In the genomic region with DNA sequence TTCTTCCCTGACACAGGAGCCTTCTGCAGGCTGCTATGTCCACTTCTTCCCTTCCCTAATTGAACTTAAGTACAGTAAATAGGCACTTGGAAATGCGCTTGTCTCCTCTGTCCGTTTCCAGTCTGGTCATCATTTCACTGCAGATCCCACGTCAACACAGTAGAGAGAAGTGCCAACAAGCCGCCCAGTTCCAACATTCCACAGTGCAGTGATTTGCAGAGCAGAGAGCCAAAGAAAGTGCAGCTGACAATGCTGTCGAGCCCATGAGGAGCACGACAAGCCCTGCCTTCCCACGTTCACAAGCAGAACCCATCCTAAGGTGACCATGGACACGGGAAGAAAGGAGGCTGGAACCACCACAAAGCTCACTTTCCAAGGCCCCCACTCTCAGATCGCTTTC, we compare ENCODE assay signal across 12 mouse cellular contexts. TPM values are rescaled to one million over a fixed set of nuclear protein-coding genes. Genes with fewer than 3 reads are reported as not detected.
DNase-seq lines count a peak whose midpoint lies in the region; ATAC-seq lines count a peak whose summit lies in the region.
"Had no signal": no experiment of that assay in that cellular context is flagged by ENCODE, and none has a peak within 500 bp of the region (broad histone marks: within the 10 kb centered on the region; RNA-seq: fewer than 3 reads in every experiment).

No protein-coding gene starts in this region.

- 27% methylated on average over 9 of the region's 9 CpGs for WGBS in heart, embryonic 15.5 days
- WGBS in lung, embryonic 15.5 days, result 24% methylated on average over 9 of the region's 9 CpGs
- 73% methylated on average over 9 of the region's 9 CpGs for WGBS in midbrain, embryonic 11.5 days
- WGBS in hindbrain, embryonic 13.5 days, result 70% methylated on average over 9 of the region's 9 CpGs

- peak overlapping the region; percentile 97 for H3K4me2 ChIP-seq in heart, embryonic 15.5 days
- peak overlapping the region; percentile 98 for H3K4me2 ChIP-seq in lung, embryonic 15.5 days
- H3K4me2 ChIP-seq in midbrain, embryonic 11.5 days, result no peak overlapping the region
- H3K4me2 ChIP-seq in hindbrain, embryonic 13.5 days, result no peak overlapping the region

- no peaks in the 10 kb centered on the region for H3K36me3 ChIP-seq in heart, embryonic 15.5 days
- no peaks in the 10 kb centered on the region for H3K36me3 ChIP-seq in lung, embryonic 15.5 days
- H3K36me3 ChIP-seq in midbrain, embryonic 11.5 days (ENCODE audit: control insufficient read depth, insufficient read depth, low read length), result no peaks in the 10 kb centered on the region
- no peaks in the 10 kb centered on the region for H3K36me3 ChIP-seq in hindbrain, embryonic 13.5 days

- no peak overlapping the region for H3K9ac ChIP-seq in heart, embryonic 15.5 days
- no peak overlapping the region for H3K9ac ChIP-seq in lung, embryonic 15.5 days
- H3K9ac ChIP-seq in midbrain, embryonic 11.5 days (ENCODE audit: low read length), result no peak overlapping the region
- no peak overlapping the region for H3K9ac ChIP-seq in hindbrain, embryonic 13.5 days
- H3K9ac ChIP-seq: liver, embryonic 14.5 days had no signal

- H3K9me3 ChIP-seq in heart, embryonic 15.5 days (replicated peaks), result no peaks in the 10 kb centered on the region
- no peaks in the 10 kb centered on the region for H3K9me3 ChIP-seq in lung, embryonic 15.5 days
- H3K9me3 ChIP-seq in midbrain, embryonic 11.5 days (ENCODE audit: control insufficient read depth, low read length), result no peaks in the 10 kb centered on the region
- H3K9me3 ChIP-seq in hindbrain, embryonic 13.5 days, result no peaks in the 10 kb centered on the region

- ATAC-seq in heart, embryonic 15.5 days (replicated peaks; ENCODE audit: insufficient number of reproducible peaks, insufficient read depth, low FRiP score, low read depth), result 0 out of 2 replicates have a peak, but pooled peaks have one; percentile 35
- 0 out of 2 replicates have a peak, but pooled peaks have one; percentile 28 for ATAC-seq in lung, embryonic 15.5 days (ENCODE audit: borderline replicate concordance, extremely low read depth, low FRiP score, low TSS enrichment)
- no peak for ATAC-seq in midbrain, embryonic 11.5 days (ENCODE audit: low FRiP score)
- no peak for ATAC-seq in hindbrain, embryonic 13.5 days (ENCODE audit: low FRiP score)
- ATAC-seq: CD4-positive, CD25-positive, alpha-beta regulatory T cell, adult 4 months had no signal

- peaks cover 23% of the 10 kb centered on the region for H3K4me1 ChIP-seq in heart, embryonic 15.5 days (replicated peaks)
- H3K4me1 ChIP-seq in lung, embryonic 15.5 days, result peaks cover 26% of the 10 kb centered on the region
- H3K4me1 ChIP-seq in midbrain, embryonic 11.5 days (ENCODE audit: control insufficient read depth, insufficient read depth, low read length), result 0 out of 2 replicates have a peak, but pooled peaks cover 5% of the 10 kb centered on the region
- peaks cover 10% of the 10 kb centered on the region for H3K4me1 ChIP-seq in hindbrain, embryonic 13.5 days (replicated peaks)

- peak; percentile 14 for DNase-seq in ovary, postnatal 14 days (ENCODE audit: low spot score)
- DNase-seq in ovary, adult 18-20 months (ENCODE audit: low spot score), result no peak
- no peak for DNase-seq in midbrain, embryonic 11.5 days (ENCODE audit: low spot score, missing footprints)
- DNase-seq in kidney, adult 11 months, result no peak
- no peak for DNase-seq in kidney, postnatal 25 days
- DNase-seq: adrenal gland, postnatal 36 days had no signal

- peaks cover 62% of the 10 kb centered on the region for H3K27me3 ChIP-seq in heart, embryonic 15.5 days
- H3K27me3 ChIP-seq in lung, embryonic 15.5 days, result peaks cover 31% of the 10 kb centered on the region
- H3K27me3 ChIP-seq in midbrain, embryonic 11.5 days (ENCODE audit: control insufficient read depth, insufficient read depth, low read length), result peaks cover 21% of the 10 kb centered on the region
- peaks cover 53% of the 10 kb centered on the region for H3K27me3 ChIP-seq in hindbrain, embryonic 13.5 days

- H3K27ac ChIP-seq in heart, embryonic 15.5 days, result 0 out of 2 replicates have a peak overlapping the region, but pooled peaks have one; percentile 33
- no peak overlapping the region for H3K27ac ChIP-seq in lung, embryonic 15.5 days
- no peak overlapping the region for H3K27ac ChIP-seq in midbrain, embryonic 11.5 days (ENCODE audit: low read depth, low read length)
- H3K27ac ChIP-seq in hindbrain, embryonic 13.5 days, result no peak overlapping the region
- H3K27ac ChIP-seq: kidney, postnatal 0 days; liver, embryonic 14.5 days had no signal

- peak overlapping the region; percentile 60 for H3K4me3 ChIP-seq in heart, embryonic 15.5 days
- peak overlapping the region; percentile 10; the same call in 1 of the 2 replicates for H3K4me3 ChIP-seq in lung, embryonic 15.5 days
- H3K4me3 ChIP-seq in midbrain, embryonic 11.5 days (ENCODE audit: low read depth, low read length), result no peak overlapping the region
- no peak overlapping the region for H3K4me3 ChIP-seq in hindbrain, embryonic 13.5 days

RNA-seq across cellular contexts. Expression of a gene that starts 1.7 kb away (rescaled TPM):
- 28.2 and 39.9 TPM in 2 replicates for polyA plus RNA-seq in heart, embryonic 15.5 days (2015; fragmentation: Nextera tagmentation; extraction: Ambion mirVana)
- polyA plus RNA-seq in lung, embryonic 15.5 days (2015; fragmentation: Nextera tagmentation; extraction: Ambion mirVana), result 44.1 and 48.6 TPM in 2 replicates
- polyA plus RNA-seq in midbrain, embryonic 11.5 days (2014; fragmentation: Nextera tagmentation; extraction: Ambion mirVana), result 0.37 and 0.76 TPM in 2 replicates
- 4.5 and 4.7 TPM in 2 replicates for polyA plus RNA-seq in hindbrain, embryonic 13.5 days (2015; fragmentation: Nextera tagmentation; extraction: Ambion mirVana)
- polyA plus RNA-seq: CD4-positive, CD25-positive, alpha-beta regulatory T cell, adult 4 months had no signal

Comparison
In these comparisons a context has a peak if more than half of its experiments do, and no peak if none do; other contexts are left out.
1. ATAC-seq: peak in heart, embryonic 15.5 days (single experiment) and lung, embryonic 15.5 days (single experiment); none in midbrain, embryonic 11.5 days (single experiment) and hindbrain, embryonic 13.5 days (single experiment).
2. H3K4me2 ChIP-seq: peak in heart, embryonic 15.5 days (single experiment) and lung, embryonic 15.5 days (single experiment); none in midbrain, embryonic 11.5 days (single experiment) and hindbrain, embryonic 13.5 days (single experiment).
3. H3K4me3 ChIP-seq: peak in heart, embryonic 15.5 days (single experiment) and lung, embryonic 15.5 days (single experiment); none in midbrain, embryonic 11.5 days (single experiment) and hindbrain, embryonic 13.5 days (single experiment).